Mouse (Mus musculus) lung, postnatal 0 days (tissue): Measurements from ENCODE around the gene Pank1.

Source experiments
- CTCF ChIP-seq: IDR thresholded peaks from 2 replicates; pipeline ENCODE4 v1.5.1; 2016; ENCODE audit warnings: antibody characterized with exemption, mild to moderate bottlenecking
- EP300 ChIP-seq: IDR thresholded peaks from 2 replicates; pipeline ENCODE4 v1.6.1; 2016; ENCODE audit warnings: antibody characterized with exemption, mild to moderate bottlenecking, control low read depth

DNA sequence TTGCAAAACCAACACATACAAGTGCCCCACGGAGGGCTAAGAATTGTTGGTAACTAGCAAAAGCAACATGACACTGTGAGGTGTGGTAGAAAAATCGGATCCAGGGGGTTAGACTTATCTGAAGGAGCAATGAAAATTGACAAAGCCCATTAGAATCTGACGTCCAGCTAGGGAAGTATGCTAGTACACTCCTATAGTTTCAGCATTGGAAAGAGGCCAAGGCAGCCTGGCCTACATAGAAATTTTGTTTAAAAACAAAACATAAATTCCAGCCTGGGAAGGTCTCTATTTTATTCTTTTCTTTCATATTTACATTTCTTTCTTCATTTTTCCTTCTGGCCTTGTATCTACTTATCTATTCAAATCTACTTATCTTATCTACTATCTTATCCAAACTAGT lies 41.3 kb upstream of the Pank1 start:
- TF ChIP-seq CTCF: no peak
- TF ChIP-seq EP300: no peak
